Mouse (Mus musculus): ENCODE results near the gene Ints1.

- TF ChIP-seq CTCF (IDR thresholded peaks at IDR 0.05; ENCODE audit: borderline replicate concordance, extremely low read depth, insufficient read depth, insufficient read length) = no peak
- TF ChIP-seq POLR2A (IDR thresholded peaks at IDR 0.05; ENCODE audit: borderline replicate concordance, extremely low read depth, insufficient read depth, insufficient read length, poor library complexity, severe bottlenecking) = no peak
Observed at GRCm38 (mm10) chr5:139789466-139789865, 14.0 kb upstream of the Ints1 start.

Measured in brain, embryonic 14.5 days (tissue).